Mouse (Mus musculus) stomach, postnatal 0 days (tissue): ENCODE results near the gene Podxl2. TPM values are rescaled to one million over a fixed set of nuclear protein-coding genes. Genes with fewer than 3 reads are reported as not detected.
A peak's percentile ranks its signal among the peaks of the same experiment; 100 is the strongest.

Experiments
- ATAC-seq: fragments of 200-750 bp; cut with Nextera tagmentation; 2 replicates; pipeline ENCODE4 v1.8.0; 2017; ENCODE audit not compliant: low FRiP score, low TSS enrichment
- DNase-seq: peaks from one replicate; pipeline ENCODE4 v3.0.0-alpha.2; 2016; ENCODE audit warnings: low spot score
- H3K27ac ChIP-seq: fragments of 300-500 bp; sonication (generic); replicated peaks from 2 replicates; pipeline ENCODE4 v1.5.1; 2014; ENCODE audit warnings: mild to moderate bottlenecking, control low read depth
- H3K27me3 ChIP-seq: fragments of 300-500 bp; sonication (generic); 2 replicates; pipeline ENCODE4 v1.6.1; 2014; ENCODE audit warnings: low read length; ENCODE audit not compliant: control insufficient read depth, insufficient read depth
- H3K36me3 ChIP-seq: fragments of 300-500 bp; sonication (generic); 2 replicates; pipeline ENCODE4 v1.6.1; 2014; ENCODE audit warnings: low read length, mixed read lengths; ENCODE audit not compliant: control insufficient read depth, insufficient read depth
- H3K4me1 ChIP-seq: fragments of 300-500 bp; sonication (generic); replicated peaks from 2 replicates; pipeline ENCODE4 v1.6.1; 2014; ENCODE audit warnings: antibody characterized with exemption; ENCODE audit not compliant: control insufficient read depth, insufficient read depth
- H3K4me2 ChIP-seq: fragments of 300-500 bp; sonication (generic); replicated peaks from 2 replicates; pipeline ENCODE4 v1.6.1; 2014; ENCODE audit warnings: low read depth, mild to moderate bottlenecking, control low read depth, moderate library complexity
- H3K4me3 ChIP-seq: fragments of 300-500 bp; sonication (generic); 2 replicates; pipeline ENCODE4 v1.5.1; 2014; ENCODE audit warnings: low read depth, low read length, control low read depth
- H3K9ac ChIP-seq: fragments of 300-500 bp; sonication (generic); 2 replicates; pipeline ENCODE4 v1.6.1; 2014; ENCODE audit warnings: mild to moderate bottlenecking, low read length, control low read depth, mixed read lengths
- H3K9me3 ChIP-seq: fragments of 300-500 bp; sonication (generic); 2 replicates; pipeline ENCODE4 v1.6.1; 2016; ENCODE audit warnings: low read length; ENCODE audit not compliant: control insufficient read depth
- CTCF ChIP-seq: IDR thresholded peaks from 2 replicates; pipeline ENCODE4 v1.5.1; 2016; ENCODE audit warnings: antibody characterized with exemption, low read depth, mild to moderate bottlenecking, moderate library complexity
- EP300 ChIP-seq: optimal IDR thresholded peaks from 2 replicates; pipeline ENCODE3; 2016; ENCODE audit warnings: antibody characterized with exemption
- WGBS: fragments of 180-500 bp; shearing (Covaris S2); extraction: QIAGEN DNeasy Blood & Tissue Kit; methylation state at CpG from one replicate; pipeline ENCODE4 v1.1.7; 2014; 5-methylcytosine and 5-hydroxymethylcytosine counted together
- polyA plus RNA-seq: library from polyadenylated mRNA; unstranded; fragments of >200 nt; fragmentation: Nextera tagmentation; extraction: Ambion mirVana; gene quantifications from 2 replicates; pipeline ENCODE4 v1.2.1, GENCODE M21; 2015

Podxl2 gene
- polyA plus RNA-seq, 1 experiment from 2014 or later, result 31.4 TPM

DNA sequence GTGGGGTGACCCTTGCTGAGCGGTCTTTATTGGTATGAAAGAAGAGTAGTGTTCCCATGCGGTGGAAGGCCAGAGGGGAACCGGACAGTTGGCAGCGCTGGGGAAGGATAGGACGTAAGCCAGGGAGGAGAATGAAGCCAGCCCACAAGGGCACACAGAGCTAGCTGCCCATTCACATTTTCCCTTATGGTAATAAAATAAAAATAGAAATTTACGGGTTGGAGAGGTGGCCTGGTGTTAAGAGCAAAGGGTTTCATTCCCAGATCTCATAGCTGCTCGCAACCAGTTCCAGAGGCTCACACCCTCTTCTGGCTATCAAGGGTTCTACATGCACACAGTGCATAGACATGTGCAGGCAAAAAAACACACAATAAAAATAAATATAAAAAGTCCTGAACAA is 24.8 kb downstream of the Podxl2 start:
- Histone ChIP-seq H3K4me2 (no peak overlapping the region), H3K4me3 (no peak overlapping the region), H3K9me3 (no peaks in the 10 kb centered on the region), H3K4me1 (no peaks in the 10 kb centered on the region), H3K9ac (no peak overlapping the region), H3K27me3 (no peaks in the 10 kb centered on the region), H3K27ac (no peak overlapping the region), H3K36me3 (no peaks in the 10 kb centered on the region)
- WGBS, result 81% methylated on average over 7 of the region's 7 CpGs
- ATAC-seq (no peak), DNase-seq (no peak)
- no peak for TF ChIP-seq EP300
- peak; percentile 39 for TF ChIP-seq CTCF

DNA sequence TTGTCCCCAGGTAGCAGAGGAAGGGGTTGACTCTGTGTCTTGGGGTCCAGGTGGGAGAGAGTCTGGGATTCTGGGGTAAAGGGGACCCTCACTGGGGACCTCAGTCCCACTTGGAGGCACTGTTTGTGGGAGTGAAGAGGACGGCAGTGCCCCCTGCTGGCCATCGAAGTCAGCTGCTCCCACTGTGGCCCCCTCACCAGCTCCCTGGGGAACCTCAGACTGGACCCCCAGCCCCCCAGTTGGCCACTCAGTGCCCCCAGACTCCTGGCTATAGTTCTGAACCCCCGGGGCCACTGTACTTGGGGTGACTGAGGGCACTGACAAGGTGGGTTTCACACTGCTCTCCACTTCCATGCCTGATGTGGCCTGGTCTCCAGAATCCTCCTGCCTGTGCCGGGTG is 25.6 kb downstream of the Podxl2 start:
- TF ChIP-seq CTCF, result peak; percentile 68
- TF ChIP-seq EP300, result no peak
- H3K4me1 ChIP-seq, result no peaks in the 10 kb centered on the region
- no peak for DNase-seq
- peak; percentile 11; the same call in 1 of the 2 replicates for ATAC-seq
- 61% methylated on average over 4 of the region's 4 CpGs for WGBS
- H3K4me3 ChIP-seq, result no peak overlapping the region
- H3K4me2 ChIP-seq, result no peak overlapping the region
- H3K27ac ChIP-seq, result no peak overlapping the region
- no peaks in the 10 kb centered on the region for H3K27me3 ChIP-seq
- no peak overlapping the region for H3K9ac ChIP-seq
- no peaks in the 10 kb centered on the region for H3K36me3 ChIP-seq
- H3K9me3 ChIP-seq, result no peaks in the 10 kb centered on the region

DNA sequence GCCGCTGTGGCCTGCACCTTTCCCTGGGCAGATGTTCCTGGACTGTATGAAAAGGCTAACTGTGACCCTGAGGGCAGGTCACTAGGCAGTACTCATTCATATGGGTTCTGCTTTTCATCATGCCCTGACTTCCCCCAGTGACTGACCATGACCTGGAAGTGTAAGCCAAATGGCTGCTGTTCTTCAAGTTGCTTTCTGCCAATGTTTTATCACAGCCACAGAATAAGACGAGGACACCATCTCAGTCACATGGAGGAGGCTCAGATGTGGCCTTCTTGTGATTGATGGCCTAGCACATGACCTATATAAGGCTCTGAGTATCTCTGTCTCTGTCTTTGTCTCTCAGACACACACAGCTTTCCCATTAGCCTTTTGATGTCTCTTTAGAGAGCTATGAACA is 27.3 kb downstream of the Podxl2 start:
- ATAC-seq, result no peak
- TF ChIP-seq EP300, result no peak
- TF ChIP-seq CTCF, result no peak

DNA sequence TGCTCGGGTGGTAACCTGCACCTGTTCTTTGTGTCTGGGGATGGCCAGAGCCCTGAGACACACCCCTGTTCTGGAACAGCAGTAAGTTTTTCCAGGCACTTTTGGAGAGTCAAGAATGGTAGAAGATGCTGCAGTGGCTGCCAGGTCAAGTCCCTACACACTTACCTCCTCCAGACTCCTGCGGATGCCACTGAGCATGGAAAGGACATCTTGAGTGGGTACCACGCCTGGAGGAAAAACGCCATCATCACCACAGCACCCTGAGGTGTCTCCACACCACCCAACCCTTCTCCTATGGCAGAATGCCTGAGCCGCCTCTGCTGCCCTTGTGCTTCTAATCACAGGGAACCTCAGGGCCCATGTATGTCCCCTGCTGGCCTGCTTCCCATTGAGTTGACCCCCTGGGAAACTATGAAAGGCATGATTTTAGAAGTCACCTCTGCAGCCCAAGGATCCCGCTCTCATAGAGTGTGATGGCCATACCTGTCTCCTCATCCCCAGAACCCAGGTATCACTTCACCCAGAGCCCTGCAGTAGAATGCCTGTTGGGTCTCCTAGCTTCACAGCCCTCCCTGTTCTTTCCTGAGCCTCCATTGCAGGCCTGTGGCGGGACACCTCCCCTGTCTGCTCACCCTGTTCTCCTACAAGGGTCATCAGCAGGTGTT is 29.8 kb downstream of the Podxl2 start:
- DNase-seq (no peak), ATAC-seq (no peak)
- H3K4me1 ChIP-seq, result peaks cover 4% of the 10 kb centered on the region; the same call in 1 of the 2 replicates
- no peak overlapping the region for H3K9ac ChIP-seq
- H3K9me3 ChIP-seq, result no peaks in the 10 kb centered on the region
- no peak overlapping the region for H3K4me3 ChIP-seq
- no peak overlapping the region for H3K4me2 ChIP-seq
- no peaks in the 10 kb centered on the region for H3K36me3 ChIP-seq
- TF ChIP-seq CTCF, result no peak
- no peak for TF ChIP-seq EP300
- H3K27me3 ChIP-seq, result no peaks in the 10 kb centered on the region
- no peak overlapping the region for H3K27ac ChIP-seq
- 92% methylated on average over 7 of the region's 7 CpGs for whole genome bisulfite sequencing

More for the DNA sequence above, 27.3 kb downstream of the Podxl2 start:
- no peaks in the 10 kb centered on the region for H3K9me3 ChIP-seq
- H3K4me2 ChIP-seq, result no peak overlapping the region
- no peak overlapping the region for H3K4me3 ChIP-seq
- 64% methylated on average over 2 of the region's 2 CpGs for WGBS
- H3K27ac ChIP-seq, result no peak overlapping the region
- H3K27me3 ChIP-seq, result no peaks in the 10 kb centered on the region
- H3K36me3 ChIP-seq, result no peaks in the 10 kb centered on the region
- H3K4me1 ChIP-seq, result no peaks in the 10 kb centered on the region
- H3K9ac ChIP-seq, result no peak overlapping the region
- DNase-seq, result no peak

DNA sequence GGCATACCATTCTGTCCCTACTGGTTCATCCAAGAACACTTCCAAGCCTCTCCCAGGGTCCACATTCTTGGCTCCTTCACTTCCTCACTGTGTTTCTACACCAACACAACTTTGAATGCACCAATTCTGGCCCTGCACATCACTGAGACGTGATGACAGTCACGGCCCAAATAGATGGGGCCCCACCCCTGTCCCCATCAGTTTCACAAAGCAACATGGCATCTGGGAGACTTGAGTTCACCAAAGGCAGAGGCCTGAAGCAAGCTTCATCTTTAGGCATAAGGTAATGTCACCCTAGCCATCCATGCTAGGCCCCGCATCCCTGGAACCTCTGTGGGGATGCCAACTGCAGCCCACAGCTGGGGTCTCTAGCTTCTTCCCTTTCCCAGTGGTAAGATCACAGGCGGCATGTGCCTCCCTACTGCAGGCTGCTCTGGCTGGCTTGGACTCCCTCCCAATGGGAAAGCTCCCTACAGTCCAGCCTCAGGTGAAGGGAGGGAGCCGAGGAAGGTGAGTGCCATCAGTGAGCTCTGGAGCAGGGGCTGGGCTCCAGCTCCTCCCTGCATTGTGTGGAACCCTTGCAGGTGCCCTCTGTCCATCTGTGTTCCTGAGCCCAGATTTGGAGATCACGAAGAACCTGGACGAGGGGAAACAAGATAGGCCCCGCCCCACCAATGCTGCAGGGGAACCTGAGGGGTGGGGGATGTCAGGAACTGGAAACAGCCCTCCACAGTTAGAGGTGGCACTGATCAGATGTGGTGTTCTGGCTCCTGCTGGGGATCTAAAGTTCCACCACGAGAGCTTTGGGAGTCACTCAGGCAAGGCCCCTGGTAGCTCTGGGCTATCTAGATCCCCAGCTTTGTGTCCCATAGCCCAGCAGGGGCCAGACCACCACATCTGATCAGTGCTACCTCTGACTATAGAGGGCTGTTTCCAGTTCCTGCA is 30.8 kb downstream of the Podxl2 start:
- Histone ChIP-seq H3K9me3 (no peaks in the 10 kb centered on the region), H3K4me2 (no peak overlapping the region), H3K27me3 (no peaks in the 10 kb centered on the region), H3K27ac (no peak overlapping the region), H3K4me1 (peaks cover 4% of the 10 kb centered on the region; the same call in 1 of the 2 replicates), H3K36me3 (no peaks in the 10 kb centered on the region), H3K9ac (no peak overlapping the region), H3K4me3 (no peak overlapping the region)
- no peak for TF ChIP-seq EP300
- no peak for TF ChIP-seq CTCF
- WGBS, result 86% methylated on average over 9 of the region's 9 CpGs
- DNase-seq (no peak), ATAC-seq (no peak)
